Mouse (Mus musculus) forebrain, embryonic 14.5 days (tissue): ENCODE data around the gene Tlnrd1. TPM values are rescaled to one million over a fixed set of nuclear protein-coding genes. Genes with fewer than 3 reads are reported as not detected.

Experiments used
- ATAC-seq: fragments of 200-750 bp; cut with Nextera tagmentation; 2 replicates; pipeline ENCODE4 v1.8.0; 2017; ENCODE audit warnings: mild to moderate bottlenecking, moderate library complexity
- DNase-seq: peaks from one replicate; pipeline ENCODE4 v3.0.0-alpha.2; 2015; ENCODE audit warnings: low spot score
- H3K27ac ChIP-seq: fragments of 300-500 bp; sonication (generic); 2 replicates; pipeline ENCODE4 v1.5.1; 2014; ENCODE audit warnings: low read depth, mild to moderate bottlenecking, control low read depth, low read length, moderate library complexity
- H3K27me3 ChIP-seq: fragments of 300-500 bp; sonication (generic); replicated peaks from 2 replicates; pipeline ENCODE4 v1.6.1; 2014; ENCODE audit warnings: low read length, control low read depth, mixed read lengths; ENCODE audit not compliant: control insufficient read depth, insufficient read depth
- H3K36me3 ChIP-seq: fragments of 300-500 bp; sonication (generic); 2 replicates; pipeline ENCODE4 v1.6.1; 2014; ENCODE audit warnings: low read length, control low read depth; ENCODE audit not compliant: control insufficient read depth, insufficient read depth
- H3K4me1 ChIP-seq: fragments of 300-500 bp; sonication (generic); 2 replicates; pipeline ENCODE4 v1.6.1; 2014; ENCODE audit warnings: antibody characterized with exemption, low read length, control low read depth; ENCODE audit not compliant: control insufficient read depth, insufficient read depth
- H3K4me2 ChIP-seq: fragments of 300-500 bp; sonication (generic); 2 replicates; pipeline ENCODE4 v1.6.1; 2014; ENCODE audit warnings: mild to moderate bottlenecking, control low read depth, low read length
- H3K4me3 ChIP-seq: fragments of 300-500 bp; sonication (generic); 2 replicates; pipeline ENCODE4 v1.5.1; 2014; ENCODE audit warnings: low read depth, low read length, control low read depth
- H3K9ac ChIP-seq: fragments of 300-500 bp; sonication (generic); 2 replicates; pipeline ENCODE4 v1.6.1; 2014; ENCODE audit warnings: mild to moderate bottlenecking, low read length, control low read depth, moderate library complexity
- H3K9me3 ChIP-seq: fragments of 300-500 bp; sonication (generic); replicated peaks from 2 replicates; pipeline ENCODE4 v1.6.1; 2016; ENCODE audit warnings: low read length, control low read depth, mixed read lengths; ENCODE audit not compliant: control insufficient read depth
- WGBS: fragments of 180-500 bp; shearing (Covaris S2); extraction: QIAGEN DNeasy Blood & Tissue Kit; methylation state at CpG from one replicate; pipeline ENCODE4 v1.1.7; 2014; 5-methylcytosine and 5-hydroxymethylcytosine counted together
- polyA plus RNA-seq: library from polyadenylated mRNA; unstranded; fragments of >200 nt; fragmentation: Nextera tagmentation; extraction: Ambion mirVana; gene quantifications from 2 replicates; pipeline ENCODE4 v1.2.1, GENCODE M21; 2014

The Tlnrd1 gene
- polyA plus RNA-seq, 1 experiment from 2014 or later, result 7.3 TPM

GRCm38 (mm10) chr7:83840076-83840475, 44.0 kb downstream of the Tlnrd1 start:
- 80% methylated on average over 2 of the region's 2 CpGs for WGBS
- Histone ChIP-seq H3K9me3 (no peaks in the 10 kb centered on the region), H3K4me2 (no peak overlapping the region), H3K36me3 (no peaks in the 10 kb centered on the region), H3K4me3 (no peak overlapping the region), H3K4me1 (no peaks in the 10 kb centered on the region), H3K27ac (no peak overlapping the region), H3K27me3 (no peaks in the 10 kb centered on the region), H3K9ac (no peak overlapping the region)
- no peak for DNase-seq
- no peak for ATAC-seq

GRCm38 (mm10) chr7:83838525-83839224, 45.4 kb downstream of the Tlnrd1 start:
- no peak for ATAC-seq
- Histone ChIP-seq H3K36me3 (no peaks in the 10 kb centered on the region), H3K27me3 (no peaks in the 10 kb centered on the region), H3K9ac (no peak overlapping the region), H3K27ac (no peak overlapping the region), H3K4me1 (no peaks in the 10 kb centered on the region), H3K9me3 (no peaks in the 10 kb centered on the region), H3K4me2 (no peak overlapping the region), H3K4me3 (no peak overlapping the region)
- DNase-seq, result no peak
- 84% methylated on average over 5 of the region's 5 CpGs for WGBS

Other genes with a start within 250 kb of the Tlnrd1 start
- gene Il16, start 138.6 kb downstream of the Tlnrd1 start, polyA plus RNA-seq, result 0.91 and 1.3 TPM in 2 replicates
- gene Cfap161, start 89.4 kb downstream of the Tlnrd1 start, polyA plus RNA-seq, result 0.98 and 1.5 TPM in 2 replicates
- gene Mesd, start 161 bp upstream of the Tlnrd1 start, polyA plus RNA-seq, result 56.2 and 62.8 TPM in 2 replicates
- gene Cemip, start 202.2 kb upstream of the Tlnrd1 start, polyA plus RNA-seq, result 0.42 and 0.61 TPM in 2 replicates